Mouse (Mus musculus): ENCODE results near the gene Rnf11. TPM values are rescaled to one million over a fixed set of nuclear protein-coding genes. Genes with fewer than 3 reads are reported as not detected.

Gene Rnf11
- total and polyA plus RNA-seq, 3 experiments, result 11.9 to 30.9 (median 13.7) TPM

- in situ Hi-C loops (cut with MboI; ENCODE audit: low pct_ligation_motif_present, low pct_unique_long_range_greater_than_20kb, low sequenced_read_pairs) (no loop called here), dilution Hi-C loops (cut with MboI; ENCODE audit: extremely low pct_ligation_motif_present, extremely low pct_unique_long_range_greater_than_20kb, low sequenced_read_pairs) (no loop called here)
- Histone ChIP-seq H3K27ac (ENCODE audit: insufficient read depth, low read depth) (no peak overlapping the region), H3K9me3 (replicated peaks; ENCODE audit: low read length) (no peaks in the 10 kb centered on the region), H3K79me2 (replicated peaks; ENCODE audit: control insufficient read depth, extremely low read depth, insufficient read depth, poor library complexity, severe bottlenecking) (no peaks in the 10 kb centered on the region), H3K4me1 (ENCODE audit: control insufficient read depth in 1 of 2, insufficient read depth in 2 of 2) (peaks cover 0 to 12% of the 10 kb centered on the region in 2 experiments; a peak in 2 of 4 replicates), H3K4me3 (replicated peaks in 1 of 3; ENCODE audit: low read depth in 2 of 3, low read length in 2 of 3, poor library complexity in 1 of 3) (no peak overlapping the region), H3K9ac (ENCODE audit: insufficient read depth, low read depth) (no peak overlapping the region), H3K36me3 (replicated peaks in 1 of 2; ENCODE audit: control insufficient read depth in 1 of 2, insufficient read depth in 1 of 2, low read length in 1 of 2) (peaks cover 3 to 66% of the 10 kb centered on the region in 2 experiments), H3K4me2 (ENCODE audit: insufficient read depth, low read depth, poor library complexity, severe bottlenecking) (no peak overlapping the region), H3K27me3 (replicated peaks) (no peaks in the 10 kb centered on the region)
- DNase-seq (ENCODE audit: extremely low read depth), result no peak
- TF ChIP-seq NELFE (IDR thresholded peaks at IDR 0.05; ENCODE audit: low read depth, low read length) (no peak), RAD21 (IDR thresholded peaks at IDR 0.05; ENCODE audit: low read depth, low read length) (no peak), ZC3H11A (IDR thresholded peaks at IDR 0.05; ENCODE audit: low read depth, low read length) (no peak), IRF4 (IDR thresholded peaks at IDR 0.05; ENCODE audit: low read depth, low read length) (no peak), ETS1 (conservative IDR thresholded peaks at IDR 0.05; ENCODE audit: low read depth, low read length) (no peak), MYC (IDR thresholded peaks at IDR 0.05; ENCODE audit: low read depth, low read length) (no peak), USF1 (IDR thresholded peaks at IDR 0.05; ENCODE audit: low read depth, low read length) (no peak), EP300 (IDR thresholded peaks at IDR 0.05; ENCODE audit: low read length) (no peak), JUND (conservative IDR thresholded peaks at IDR 0.05; ENCODE audit: low read depth, low read length) (no peak), SMC3 (IDR thresholded peaks at IDR 0.05; ENCODE audit: low read depth, low read length) (no peak), ZKSCAN1 (IDR thresholded peaks at IDR 0.05; ENCODE audit: borderline replicate concordance, low read depth, low read length) (no peak), MAFK (IDR thresholded peaks at IDR 0.05; ENCODE audit: insufficient replicate concordance, low read length) (no peak), ZMIZ1 (IDR thresholded peaks at IDR 0.05; ENCODE audit: low read depth, low read length) (no peak), TBP (conservative IDR thresholded peaks at IDR 0.05; ENCODE audit: low read depth, low read length) (no peak), SIN3A (IDR thresholded peaks at IDR 0.05; ENCODE audit: low read length) (no peak), MAZ (IDR thresholded peaks at IDR 0.05; ENCODE audit: low read depth, low read length) (no peak), ZNF384 (IDR thresholded peaks at IDR 0.05; ENCODE audit: low read depth, low read length) (no peak), NRF1 (IDR thresholded peaks at IDR 0.05; ENCODE audit: low read depth, low read length) (no peak), HCFC1 (IDR thresholded peaks at IDR 0.05; ENCODE audit: low read depth, low read length) (no peak), POLR2A (IDR thresholded peaks at IDR 0.05; ENCODE audit: low read depth, low read length) (no peak)
These were observed 39.6 kb downstream of the Rnf11 start for GRCm38 (mm10) chr4:109444951-109445350.

- no peak overlapping the region for H3K27ac ChIP-seq (ENCODE audit: insufficient read depth, low read depth)
- no peak for TF ChIP-seq E2F4 (IDR thresholded peaks at IDR 0.05; ENCODE audit: insufficient replicate concordance, low read depth, low read length)
- no peak for DNase-seq (ENCODE audit: extremely low read depth)
- dilution Hi-C loops (cut with MboI; ENCODE audit: extremely low pct_ligation_motif_present, extremely low pct_unique_long_range_greater_than_20kb, low sequenced_read_pairs) (no loop called here), in situ Hi-C loops (cut with MboI; ENCODE audit: low pct_ligation_motif_present, low pct_unique_long_range_greater_than_20kb, low sequenced_read_pairs) (no loop called here)
- H3K36me3 ChIP-seq (replicated peaks in 1 of 2; ENCODE audit: control insufficient read depth in 1 of 2, insufficient read depth in 1 of 2, low read length in 1 of 2), result peaks cover 3 to 66% of the 10 kb centered on the region in 2 experiments
- H3K27me3 ChIP-seq (replicated peaks), result no peaks in the 10 kb centered on the region
- H3K4me2 ChIP-seq (ENCODE audit: insufficient read depth, low read depth, poor library complexity, severe bottlenecking), result no peak overlapping the region
- H3K9ac ChIP-seq (ENCODE audit: insufficient read depth, low read depth), result no peak overlapping the region
- no peaks in the 10 kb centered on the region for H3K79me2 ChIP-seq (replicated peaks; ENCODE audit: control insufficient read depth, extremely low read depth, insufficient read depth, poor library complexity, severe bottlenecking)
- H3K4me1 ChIP-seq (ENCODE audit: control insufficient read depth in 1 of 2, insufficient read depth in 2 of 2), result peaks cover 0 to 8% of the 10 kb centered on the region in 2 experiments; a peak in 2 of 4 replicates
- H3K9me3 ChIP-seq (replicated peaks; ENCODE audit: low read length), result no peaks in the 10 kb centered on the region
- H3K4me3 ChIP-seq (replicated peaks in 1 of 3; ENCODE audit: low read depth in 2 of 3, low read length in 2 of 3, poor library complexity in 1 of 3), result no peak overlapping the region
These were observed 40.1 kb downstream of the Rnf11 start for GRCm38 (mm10) chr4:109444471-109444870.

Measured in CH12.LX (cell line).